Mouse (Mus musculus) forebrain, embryonic 11.5 days (tissue): ENCODE measurements at regions not wholly inside any gene's neighbourhood (a gene's known extent, or its start where the extent isn't known, plus 50 kb on each side); places are given as distances from the start of the nearest gene placed in this dataset.

Source experiments
- ATAC-seq: fragments of 200-750 bp; cut with Nextera tagmentation; replicated peaks from 2 replicates; pipeline ENCODE4 v1.8.0; 2017; ENCODE audit warnings: moderate TSS enrichment; ENCODE audit not compliant: low FRiP score
- DNase-seq: peaks from one replicate; pipeline ENCODE4 v3.0.0-alpha.2; 2017; ENCODE audit warnings: low spot score
- H3K27ac ChIP-seq: fragments of 300-500 bp; sonication (generic); 2 replicates; pipeline ENCODE4 v1.5.1; 2014; ENCODE audit warnings: low read depth, low read length
- H3K27me3 ChIP-seq: fragments of 300-500 bp; sonication (generic); 2 replicates; pipeline ENCODE4 v1.6.1; 2014; ENCODE audit warnings: mild to moderate bottlenecking, low read length, mixed read lengths; ENCODE audit not compliant: control insufficient read depth, insufficient read depth
- H3K36me3 ChIP-seq: fragments of 300-500 bp; sonication (generic); 2 replicates; pipeline ENCODE4 v1.6.1; 2014; ENCODE audit warnings: mild to moderate bottlenecking, low read length, moderate library complexity, mixed read lengths; ENCODE audit not compliant: control insufficient read depth, insufficient read depth
- H3K4me1 ChIP-seq: fragments of 300-500 bp; sonication (generic); replicated peaks from 2 replicates; pipeline ENCODE4 v1.6.1; 2014; ENCODE audit warnings: low read length, mixed read lengths; ENCODE audit not compliant: control insufficient read depth, insufficient read depth
- H3K4me2 ChIP-seq: fragments of 300-500 bp; sonication (generic); 2 replicates; pipeline ENCODE4 v1.6.1; 2014; ENCODE audit warnings: low read depth, mild to moderate bottlenecking, low read length, moderate library complexity, mixed read lengths; ENCODE audit not compliant: severe bottlenecking
- H3K4me3 ChIP-seq: fragments of 300-500 bp; sonication (generic); 2 replicates; pipeline ENCODE4 v1.5.1; 2014; ENCODE audit warnings: low read depth, low read length
- H3K9ac ChIP-seq: fragments of 300-500 bp; sonication (generic); 2 replicates; pipeline ENCODE4 v1.6.1; 2014; ENCODE audit warnings: low read length
- H3K9me3 ChIP-seq: fragments of 300-500 bp; sonication (generic); 2 replicates; pipeline ENCODE4 v1.6.1; 2016; ENCODE audit warnings: low read length, mixed read lengths; ENCODE audit not compliant: control insufficient read depth
- WGBS: fragments of 180-500 bp; shearing (Covaris S2); extraction: QIAGEN DNeasy Blood & Tissue Kit; methylation state at CpG from one replicate; pipeline ENCODE4 v1.1.7; 2014; 5-methylcytosine and 5-hydroxymethylcytosine counted together

DNA sequence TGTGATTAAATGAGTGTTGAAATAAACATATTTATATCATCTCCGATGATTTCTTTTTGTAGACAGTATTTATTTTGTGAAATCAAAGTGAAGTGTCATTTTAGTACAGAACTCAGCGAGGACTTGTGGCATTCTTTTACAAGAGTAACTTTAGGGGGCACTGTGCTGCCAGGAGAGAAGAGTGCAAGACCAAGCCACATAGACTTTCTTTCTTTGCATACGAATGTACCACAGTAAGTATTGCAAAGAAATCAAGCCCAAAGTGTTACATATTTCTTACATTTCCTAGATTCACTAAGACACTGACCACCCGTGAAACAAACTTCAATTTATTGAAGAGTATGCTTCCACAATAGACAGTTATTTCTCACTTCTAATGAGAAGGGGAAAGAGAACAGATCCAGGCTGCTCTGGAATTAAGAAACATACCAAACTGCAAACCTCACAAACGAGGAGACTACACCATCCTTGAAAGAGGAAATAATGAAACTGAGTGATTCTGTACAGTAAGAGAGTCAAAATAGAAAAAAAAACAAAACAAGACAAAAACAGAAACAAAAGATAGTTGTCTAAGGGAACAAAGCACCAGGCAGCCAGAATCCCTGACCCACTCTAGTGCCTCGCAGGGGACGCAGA lies 847.8 kb upstream of the Epha7 start:
- no peak overlapping the region for H3K27ac ChIP-seq

DNA sequence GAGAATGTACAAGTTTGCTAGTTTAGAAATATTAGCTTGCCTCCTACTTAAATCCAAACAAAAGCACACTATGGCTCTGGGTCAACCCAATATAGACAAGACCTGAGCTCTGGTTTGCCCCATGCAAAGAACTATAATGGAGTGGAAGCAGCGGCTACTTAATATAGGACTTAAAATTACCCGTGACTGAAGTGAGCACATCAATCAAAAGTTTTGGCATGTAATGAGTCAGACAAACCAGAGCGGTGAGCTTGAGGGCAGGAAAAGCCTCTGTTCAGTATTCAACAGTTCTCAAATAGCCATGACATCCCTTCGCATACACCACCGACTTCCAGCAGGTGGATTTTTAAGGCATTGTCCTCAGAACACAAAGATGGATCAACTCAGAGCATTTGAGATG lies 842.4 kb upstream of the Epha7 start:
- 0 out of 2 replicates have a peak, but pooled peaks cover 3% of the 10 kb centered on the region for H3K4me1 ChIP-seq
- 16% methylated on average over 5 of the region's 5 CpGs for WGBS
- H3K36me3 ChIP-seq = no peaks in the 10 kb centered on the region
- DNase-seq (no peak), ATAC-seq (peak; percentile 76)
- no peak overlapping the region for H3K4me2 ChIP-seq
- no peak overlapping the region for H3K9ac ChIP-seq
- H3K27ac ChIP-seq = no peak overlapping the region
- no peak overlapping the region for H3K4me3 ChIP-seq
- no peaks in the 10 kb centered on the region for H3K27me3 ChIP-seq
- H3K9me3 ChIP-seq = no peaks in the 10 kb centered on the region

More for the DNA sequence above, 847.8 kb upstream of the Epha7 start:
- Histone ChIP-seq H3K9me3 (no peaks in the 10 kb centered on the region), H3K9ac (no peak overlapping the region), H3K4me1 (0 out of 2 replicates have a peak, but pooled peaks cover 3% of the 10 kb centered on the region), H3K36me3 (no peaks in the 10 kb centered on the region), H3K4me3 (no peak overlapping the region), H3K27me3 (no peaks in the 10 kb centered on the region), H3K4me2 (no peak overlapping the region)
- DNase-seq (no peak), ATAC-seq (0 out of 2 replicates have a peak, but pooled peaks have one; percentile 47)
- WGBS = 17% methylated on average over 7 of the region's 7 CpGs

DNA sequence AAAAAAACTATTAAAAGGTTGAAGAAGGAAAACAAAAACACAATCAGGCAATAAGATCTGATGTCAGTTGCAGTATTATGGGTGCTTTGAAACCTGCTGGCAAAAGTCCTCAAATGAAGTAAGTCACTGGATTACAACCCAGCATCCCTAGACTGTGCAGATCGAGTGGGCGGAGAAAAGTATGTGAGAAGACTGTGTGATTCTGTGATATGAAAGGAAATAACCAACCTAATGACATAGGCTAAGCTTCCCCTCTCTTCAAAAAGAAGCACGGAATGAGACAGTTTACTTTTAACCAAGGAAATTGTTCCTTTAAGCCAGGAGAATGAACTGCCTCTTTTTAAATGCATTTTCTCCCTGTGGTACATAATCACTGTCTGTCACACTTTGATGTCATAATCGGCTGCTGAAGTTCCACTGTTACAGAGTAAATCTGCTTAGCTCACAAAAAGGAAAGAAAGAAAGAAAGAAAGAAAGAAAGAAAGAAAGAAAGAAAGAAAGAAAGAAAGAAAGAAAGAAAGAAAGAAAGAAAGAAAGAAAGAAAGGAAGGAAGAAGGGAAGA lies 833.6 kb upstream of the Epha7 start:
- Histone ChIP-seq H3K4me3 (no peak overlapping the region), H3K27me3 (no peaks in the 10 kb centered on the region), H3K36me3 (no peaks in the 10 kb centered on the region), H3K9ac (no peak overlapping the region), H3K27ac (no peak overlapping the region), H3K4me2 (no peak overlapping the region), H3K9me3 (no peaks in the 10 kb centered on the region), H3K4me1 (no peaks in the 10 kb centered on the region)
- ATAC-seq = peak; percentile 69; the same call in 1 of the 2 replicates
- WGBS = 20% methylated on average over 4 of the region's 4 CpGs
- DNase-seq = no peak

DNA sequence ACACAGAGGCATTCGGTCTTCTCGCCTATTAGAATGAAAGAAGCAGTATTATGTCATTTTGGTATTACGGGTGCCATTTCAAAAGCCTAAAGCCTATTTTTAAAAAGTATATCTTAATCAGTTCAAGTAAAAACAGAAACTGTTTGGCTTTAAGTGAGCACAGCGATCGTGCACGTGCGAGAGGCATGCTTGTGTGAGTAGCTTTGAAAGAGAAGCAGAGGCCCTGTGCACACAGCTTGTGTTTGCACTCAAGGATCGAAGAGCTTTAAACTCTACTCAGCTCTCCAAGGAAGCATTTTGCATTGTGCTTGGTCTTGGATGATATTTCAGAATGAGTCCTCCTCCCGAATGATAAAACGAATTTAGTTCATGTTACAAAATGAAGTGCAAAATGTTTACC lies 833.1 kb upstream of the Epha7 start:
- no peaks in the 10 kb centered on the region for H3K27me3 ChIP-seq
- H3K9me3 ChIP-seq = no peaks in the 10 kb centered on the region
- H3K27ac ChIP-seq = no peak overlapping the region
- WGBS = 36% methylated on average over 10 of the region's 10 CpGs
- H3K4me1 ChIP-seq = no peaks in the 10 kb centered on the region
- no peak overlapping the region for H3K4me2 ChIP-seq
- no peak overlapping the region for H3K4me3 ChIP-seq
- no peaks in the 10 kb centered on the region for H3K36me3 ChIP-seq
- DNase-seq = no peak
- H3K9ac ChIP-seq = no peak overlapping the region
- 0 out of 2 replicates have a peak, but pooled peaks have one; percentile 70 for ATAC-seq

DNA sequence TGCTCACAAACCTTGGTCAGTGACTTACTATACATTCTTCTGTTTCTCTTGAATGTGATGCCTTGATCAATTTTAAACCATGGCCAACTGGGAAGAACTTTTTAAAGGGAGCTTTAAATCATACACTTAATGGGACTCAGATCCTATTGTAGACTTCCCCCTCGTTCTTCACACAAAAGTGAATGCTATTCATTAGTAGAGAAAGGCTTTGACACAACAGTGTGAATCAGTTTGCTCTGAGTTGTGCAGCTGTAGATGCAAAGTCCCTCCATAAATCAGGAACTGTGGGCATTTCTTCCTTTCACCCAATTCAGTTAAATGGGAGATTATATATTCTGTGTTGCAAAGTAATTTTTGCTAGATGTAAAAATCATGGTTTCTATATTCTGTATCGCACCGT lies 831.6 kb upstream of the Epha7 start:
- Histone ChIP-seq H3K4me2 (no peak overlapping the region), H3K27ac (no peak overlapping the region), H3K27me3 (no peaks in the 10 kb centered on the region), H3K4me1 (no peaks in the 10 kb centered on the region), H3K9ac (no peak overlapping the region), H3K36me3 (no peaks in the 10 kb centered on the region), H3K4me3 (no peak overlapping the region), H3K9me3 (no peaks in the 10 kb centered on the region)
- 66% methylated on average over 3 of the region's 3 CpGs for WGBS
- no peak for DNase-seq
- no peak for ATAC-seq

DNA sequence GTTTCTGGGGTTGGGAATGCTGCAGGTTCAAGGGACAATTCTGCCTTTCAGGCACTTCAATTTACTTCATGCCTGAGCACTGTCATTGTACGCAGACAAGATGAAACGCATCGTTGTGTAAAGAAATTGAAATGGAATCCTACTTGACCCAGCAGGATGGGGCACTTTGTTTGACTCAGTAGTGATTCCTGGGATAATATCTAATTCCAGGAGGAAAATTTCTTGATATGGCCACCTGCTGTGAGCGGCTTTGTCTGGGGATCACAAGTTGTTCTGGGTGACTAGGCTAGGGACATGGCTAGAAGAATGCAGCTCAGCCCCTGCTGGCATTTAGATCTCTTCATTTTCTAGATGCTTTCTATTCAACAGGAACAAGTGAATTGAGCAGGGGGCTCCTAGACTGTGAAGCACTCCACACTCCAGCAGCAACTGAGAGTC lies 824.9 kb upstream of the Epha7 start:
- Histone ChIP-seq H3K27ac (no peak overlapping the region), H3K27me3 (no peaks in the 10 kb centered on the region), H3K4me3 (no peak overlapping the region), H3K4me1 (peaks cover 3% of the 10 kb centered on the region; the same call in 1 of the 2 replicates), H3K4me2 (peak overlapping the region; percentile 15; the same call in 1 of the 2 replicates), H3K36me3 (no peaks in the 10 kb centered on the region), H3K9ac (no peak overlapping the region), H3K9me3 (no peaks in the 10 kb centered on the region)
- ATAC-seq (peak; percentile 91), DNase-seq (peak; percentile 65)
- WGBS = 7% methylated on average over 4 of the region's 4 CpGs

DNA sequence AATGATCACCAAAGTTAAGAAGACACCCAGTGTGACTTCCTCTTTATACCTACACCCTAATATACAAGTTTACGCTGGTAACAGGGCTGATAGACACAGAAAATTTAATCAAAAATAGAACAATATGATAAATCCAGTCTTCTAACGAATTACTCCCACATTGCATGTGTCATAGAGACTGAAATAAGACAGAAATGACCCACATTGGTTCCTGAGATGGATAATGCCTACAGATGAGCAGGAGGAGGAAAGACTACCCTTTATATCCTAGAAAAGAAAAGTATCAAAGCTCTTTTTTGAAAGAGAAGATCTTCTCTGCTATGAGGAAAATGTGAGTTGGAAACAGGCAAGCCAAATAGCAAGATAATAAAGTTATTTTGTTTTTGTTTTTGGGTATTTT lies 818.5 kb upstream of the Epha7 start:
- Histone ChIP-seq H3K27me3 (no peaks in the 10 kb centered on the region), H3K36me3 (no peaks in the 10 kb centered on the region), H3K4me1 (no peaks in the 10 kb centered on the region), H3K4me2 (no peak overlapping the region), H3K4me3 (no peak overlapping the region), H3K27ac (no peak overlapping the region), H3K9me3 (no peaks in the 10 kb centered on the region), H3K9ac (no peak overlapping the region)
- DNase-seq = no peak
- 72% methylated on average over 2 of the region's 2 CpGs for WGBS
- ATAC-seq = no peak

DNA sequence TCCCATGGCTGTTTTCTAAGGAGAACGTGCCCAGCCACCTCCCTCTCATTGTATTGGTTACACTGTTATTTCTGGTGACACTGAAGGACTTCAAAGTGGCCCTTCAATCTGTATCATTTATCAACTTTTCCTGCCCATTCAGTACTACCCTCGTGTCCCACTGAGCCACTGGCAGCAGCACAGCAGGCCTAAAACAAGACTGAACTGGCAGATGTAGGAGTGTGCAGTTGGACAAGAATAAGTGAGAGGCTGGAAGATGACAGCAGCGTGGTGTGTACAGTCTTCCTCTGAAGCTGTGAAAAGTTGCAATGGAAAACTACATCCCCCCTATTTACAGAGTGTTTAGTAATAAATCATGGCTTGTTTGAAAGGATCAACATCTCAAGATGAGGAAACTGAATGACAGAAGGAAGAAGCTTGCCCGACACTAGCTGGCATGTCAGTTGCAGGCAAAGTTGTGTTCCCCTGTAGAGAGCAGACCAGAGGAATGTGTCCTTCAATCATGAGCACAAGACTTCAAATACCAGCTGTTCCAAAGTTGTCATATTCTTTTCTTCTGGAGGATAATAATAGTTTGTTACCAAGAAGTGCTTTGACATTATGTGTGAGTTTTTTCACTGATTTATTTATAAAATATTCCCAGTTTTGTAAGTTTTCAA lies 811.0 kb upstream of the Epha7 start:
- Histone ChIP-seq H3K36me3 (no peaks in the 10 kb centered on the region), H3K9me3 (no peaks in the 10 kb centered on the region), H3K4me2 (no peak overlapping the region), H3K4me1 (no peaks in the 10 kb centered on the region), H3K27ac (no peak overlapping the region), H3K4me3 (no peak overlapping the region), H3K9ac (no peak overlapping the region), H3K27me3 (no peaks in the 10 kb centered on the region)
- no peak for DNase-seq
- WGBS = 54% methylated on average over 4 of the region's 4 CpGs
- no peak for ATAC-seq
